Mouse (Mus musculus) lung, postnatal 4 days (tissue): ENCODE results near the gene Hydin.
"Not testable (repeated sequence)": the region's sequence is repeated elsewhere in the genome, so short reads cannot be mapped to it uniquely, and the experiment has no call there.

Experiments used
- DNase-seq, 2 experiments: peaks; one replicate each; pipeline ENCODE4 v3.0.0; 2021

Gene Hydin

GRCm38 (mm10) chr8:110266741-110267140, at the start of gene Hydin:
TSS of gene Hydin (plus strand) at chr8:110266977.
- peak; percentile 51 to 63 for DNase-seq

GRCm38 (mm10) chr8:110217198-110217597, 49.6 kb upstream of the Hydin start:
- no peak for DNase-seq

- DNase-seq: peak; percentile 99 to 100
Observed at GRCm38 (mm10) chr8:110217681-110218131, 49.1 kb upstream of the Hydin start.

- no peak for DNase-seq
Observed at GRCm38 (mm10) chr8:110218511-110218910, 48.3 kb upstream of the Hydin start.

- no peak for DNase-seq
Observed at GRCm38 (mm10) chr8:110220936-110221335, 45.8 kb upstream of the Hydin start.

- no peak for DNase-seq
Observed at GRCm38 (mm10) chr8:110230803-110231202, 36.0 kb upstream of the Hydin start.

GRCm38 (mm10) chr8:110242278-110243177, 24.2 kb upstream of the Hydin start:
- DNase-seq: no peak

GRCm38 (mm10) chr8:110244566-110244965, 22.2 kb upstream of the Hydin start:
- no peak for DNase-seq

- DNase-seq: no peak
Observed at GRCm38 (mm10) chr8:110247238-110247637, 19.5 kb upstream of the Hydin start.

GRCm38 (mm10) chr8:110253986-110254385, 12.8 kb upstream of the Hydin start:
- no peak for DNase-seq

GRCm38 (mm10) chr8:110265796-110266305, 926 bp upstream of the Hydin start:
- DNase-seq: no peak

- no peak for DNase-seq
Observed at GRCm38 (mm10) chr8:110267268-110267667, 491 bp downstream of the Hydin start.

- DNase-seq: no peak
Observed at GRCm38 (mm10) chr8:110270659-110271058, 3.9 kb downstream of the Hydin start.

- no peak for DNase-seq
Observed at GRCm38 (mm10) chr8:110273394-110273793, 6.6 kb downstream of the Hydin start.

- DNase-seq: no peak
Observed at GRCm38 (mm10) chr8:110275465-110276258, 8.9 kb downstream of the Hydin start.

GRCm38 (mm10) chr8:110276259-110276560, 9.4 kb downstream of the Hydin start:
- no peak for DNase-seq

- DNase-seq: no peak
Observed at GRCm38 (mm10) chr8:110312715-110313114, 45.9 kb downstream of the Hydin start.

- no peak for DNase-seq
Observed at GRCm38 (mm10) chr8:110315826-110316225, 49.0 kb downstream of the Hydin start.

GRCm38 (mm10) chr8:110319586-110319985, 52.8 kb downstream of the Hydin start:
- no peak for DNase-seq

GRCm38 (mm10) chr8:110321446-110321845, 54.7 kb downstream of the Hydin start:
- no peak for DNase-seq

GRCm38 (mm10) chr8:110323981-110324574, 57.3 kb downstream of the Hydin start:
- peak; percentile 18 to 61 for DNase-seq

- DNase-seq: not testable (repeated sequence)
Observed at GRCm38 (mm10) chr8:110327120-110327519, 60.3 kb downstream of the Hydin start.

GRCm38 (mm10) chr8:110333376-110333775, 66.6 kb downstream of the Hydin start:
- no peak for DNase-seq
